Mouse (Mus musculus) thymus, adult 2 months (tissue): ENCODE results near the gene Rfwd3.
A peak's percentile ranks its signal among the peaks of the same experiment; 100 is the strongest.

Experiments
- CTCF ChIP-seq: fragments of 200-500 bp; IDR thresholded peaks from 2 replicates; pipeline ENCODE4 v1.5.1; 2012; ENCODE audit warnings: mild to moderate bottlenecking, control low read depth, low read length, moderate library complexity, borderline replicate concordance; ENCODE audit not compliant: control insufficient read depth, poor library complexity, insufficient read depth; ENCODE audit errors: extremely low read depth
- POLR2A ChIP-seq: fragments of 200-500 bp; IDR thresholded peaks from 2 replicates; pipeline ENCODE4 v1.6.1; 2012; ENCODE audit warnings: mild to moderate bottlenecking, low read length, control low read depth, moderate library complexity; ENCODE audit not compliant: control insufficient read depth, poor library complexity, insufficient read depth; ENCODE audit errors: extremely low read depth

- TF ChIP-seq CTCF (0 out of 2 replicates have a peak, but pooled peaks have one; percentile 12), POLR2A (no peak)
Measured at GRCm38 (mm10) chr8:111337890-111338347, 37.9 kb upstream of the Rfwd3 start, which contains the start of gene Mlkl.
